Mouse (Mus musculus): ENCODE results near the gene Dlk2. TPM values are rescaled to one million over a fixed set of nuclear protein-coding genes. Genes with fewer than 3 reads are reported as not detected.

The Dlk2 gene
- total RNA-seq, 4 experiments from 2014 or later = 0.19 TPM; not detected in 3

DNA sequence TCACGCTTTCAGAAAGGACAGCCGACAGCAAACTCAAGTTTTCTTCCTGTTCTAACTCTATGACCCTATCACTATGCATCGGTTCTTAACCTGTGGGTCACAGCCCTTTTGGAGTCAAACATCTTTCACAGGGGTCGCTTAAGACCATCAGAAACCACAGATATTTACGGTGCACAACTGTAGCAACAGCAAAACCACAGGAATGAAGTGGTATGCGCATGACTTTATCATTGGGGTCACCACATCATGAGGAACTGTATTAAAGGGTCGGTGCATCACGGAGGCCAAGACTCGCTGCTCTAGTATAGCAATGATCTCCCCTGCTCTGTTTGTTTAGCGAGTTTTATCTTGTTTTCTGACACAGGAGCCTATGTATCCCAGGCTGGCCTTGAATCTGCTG lies 18.6 kb downstream of the Dlk2 start:
- no peak for DNase-seq (ENCODE audit: low spot score in 2 of 2)

DNA sequence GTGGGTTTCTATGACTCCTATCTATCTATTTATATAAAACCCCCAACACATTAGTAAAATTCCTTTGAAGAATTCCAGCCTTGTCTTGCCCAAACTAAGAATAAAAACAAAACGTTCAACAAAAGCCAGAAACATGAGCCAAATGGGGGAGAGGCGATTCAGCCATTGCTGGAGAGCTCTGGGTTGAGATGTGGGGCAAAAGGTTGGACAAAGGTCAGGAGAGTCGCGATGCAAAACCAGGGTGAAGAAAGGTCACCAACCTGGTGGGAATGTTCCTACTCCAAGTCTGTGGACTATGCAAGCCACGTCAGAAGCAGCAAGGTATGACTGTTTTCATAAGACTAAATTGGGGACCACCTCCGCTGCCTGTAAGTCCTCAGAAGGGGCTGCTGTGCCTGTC lies 23.3 kb downstream of the Dlk2 start:
- no peak for DNase-seq (ENCODE audit: low spot score in 2 of 2)

DNA sequence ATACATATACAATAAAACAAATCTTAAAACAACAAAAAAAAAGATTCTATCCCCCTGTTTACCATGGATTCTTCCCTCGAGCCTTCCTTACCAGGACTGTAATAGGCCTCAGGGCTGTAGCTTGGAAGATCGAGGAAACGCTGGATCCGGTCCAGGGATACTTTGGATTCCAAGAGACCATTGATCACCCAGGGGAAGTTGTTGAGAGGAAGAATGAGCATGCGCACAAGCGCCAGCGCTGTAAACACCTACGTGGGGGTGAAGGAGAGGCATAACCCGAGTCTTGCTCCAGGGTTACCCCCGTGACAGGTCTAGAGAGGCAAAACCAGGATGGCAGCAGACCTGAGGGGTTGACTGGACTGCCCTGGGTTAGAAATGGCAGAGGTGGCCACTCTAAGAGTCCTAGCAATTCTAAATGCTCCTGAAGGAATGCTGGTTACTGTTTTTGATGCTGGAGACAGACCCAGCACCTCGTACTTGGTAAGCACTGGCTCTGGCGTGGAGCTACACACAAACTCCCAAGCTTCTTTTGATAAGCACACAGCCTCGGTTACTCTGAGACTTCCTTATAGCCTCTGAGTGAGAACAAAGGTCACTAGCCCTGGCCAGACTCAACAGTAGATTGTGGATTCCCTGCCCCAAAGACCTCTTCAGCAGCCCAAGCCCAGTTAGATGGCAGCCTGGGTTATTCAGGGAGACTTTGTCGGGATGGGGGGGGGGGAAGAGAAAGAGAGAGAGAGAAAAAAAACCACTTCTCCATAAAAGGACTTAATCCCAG lies 25.0 kb downstream of the Dlk2 start:
- DNase-seq (ENCODE audit: low spot score in 2 of 2) = no peak

DNA sequence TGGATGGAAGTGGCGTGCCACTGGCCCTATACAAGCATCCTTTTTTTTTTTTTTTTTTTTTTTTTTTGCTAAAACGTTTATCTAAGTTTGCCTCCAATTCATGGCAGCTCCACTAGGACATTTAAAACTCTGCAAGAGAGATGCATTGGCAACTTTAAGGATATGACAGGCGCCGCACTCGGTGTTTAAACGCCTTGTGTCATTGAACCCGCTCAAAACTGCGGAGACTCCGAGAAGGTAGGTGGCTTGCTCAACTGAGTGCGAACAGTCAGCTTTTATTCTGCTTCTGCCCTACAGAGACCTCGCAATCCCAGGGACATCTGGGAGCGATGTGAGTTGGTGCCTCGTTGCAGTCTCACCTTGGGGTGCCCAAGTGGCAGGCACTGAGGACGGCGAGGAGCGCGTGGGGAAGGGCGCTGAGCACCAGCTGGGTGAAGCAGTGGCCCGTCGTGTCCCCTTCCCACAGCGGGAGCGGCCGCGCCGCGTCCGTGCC lies 30.2 kb downstream of the Dlk2 start:
- no peak for DNase-seq (ENCODE audit: low spot score in 2 of 2)

DNA sequence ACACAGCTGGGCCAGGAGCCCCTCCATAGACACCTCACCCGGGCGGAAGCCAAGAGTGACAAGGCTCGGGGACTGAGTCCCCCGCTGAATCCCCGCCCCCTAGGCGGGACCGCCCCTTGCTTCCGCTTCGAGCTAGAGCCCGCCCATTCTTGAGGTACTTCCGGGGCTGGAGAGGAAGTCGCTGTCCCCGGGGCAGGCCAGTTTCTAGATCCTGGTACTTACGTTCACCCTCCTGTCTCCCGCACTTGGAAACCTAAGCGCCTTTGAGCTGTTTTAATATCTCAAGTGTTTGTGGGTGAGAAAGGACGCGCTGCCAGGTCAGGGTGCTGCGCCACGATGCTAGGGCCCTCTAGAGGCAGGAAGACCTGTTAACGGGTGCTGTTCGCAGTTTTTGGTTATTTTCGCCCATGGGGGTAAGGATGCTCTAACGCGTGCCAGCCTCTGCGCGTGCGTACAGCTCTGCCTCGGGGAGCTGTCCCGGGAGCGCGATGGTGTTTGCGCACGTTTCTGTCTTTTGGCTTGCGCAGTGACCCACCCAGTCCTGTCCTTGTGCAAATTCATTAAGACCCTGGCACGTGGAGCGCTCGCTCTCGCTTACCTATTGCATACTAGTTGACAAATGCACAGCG lies 30.8 kb downstream of the Dlk2 start, which contains the start of gene Abcc10:
Abcc10 (minus strand) TSS at position 447 of the 629 bp plus-strand sequence.
- peak; percentile 90 to 92 for DNase-seq (ENCODE audit: low spot score in 2 of 2)

DNA sequence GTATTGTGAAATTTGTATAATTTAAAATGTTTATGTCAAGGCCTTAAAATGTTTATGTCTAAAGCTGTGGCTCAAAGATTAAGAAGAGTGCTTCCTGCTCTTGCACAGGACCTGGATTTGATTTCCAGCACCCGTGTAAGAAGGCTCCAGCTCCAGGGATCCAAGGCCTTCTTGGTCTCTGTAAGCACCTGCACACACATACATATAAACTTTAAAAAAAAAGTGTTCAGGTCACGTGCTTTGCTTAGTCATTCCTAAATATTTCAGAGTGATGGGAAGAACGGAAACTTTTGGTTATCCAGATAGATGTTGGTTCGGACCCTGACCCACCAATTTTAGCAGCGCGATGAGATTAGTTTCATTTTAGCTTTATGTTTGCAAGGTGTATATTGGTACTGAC lies 31.5 kb downstream of the Dlk2 start:
- no peak for DNase-seq (ENCODE audit: low spot score in 2 of 2)

DNA sequence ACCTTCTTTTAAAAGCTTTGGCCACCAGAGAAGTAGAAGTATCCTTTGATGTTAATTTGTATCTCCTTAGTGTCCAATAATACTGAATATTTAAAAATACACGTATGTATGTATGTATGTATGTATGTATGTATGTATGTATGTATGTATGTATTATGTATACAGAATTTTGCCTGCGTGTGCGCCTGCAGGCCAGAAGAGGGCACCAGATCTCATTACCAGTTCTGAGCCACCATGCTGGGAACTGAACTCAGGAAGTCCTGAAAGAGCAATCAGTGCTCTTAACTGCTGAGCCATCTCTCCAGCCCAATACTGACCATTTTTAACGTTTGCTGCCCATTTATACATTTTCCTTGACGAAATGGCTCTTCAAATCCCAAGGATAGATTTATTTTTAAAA lies 39.3 kb downstream of the Dlk2 start:
- DNase-seq (ENCODE audit: low spot score in 2 of 2) = no peak

DNA sequence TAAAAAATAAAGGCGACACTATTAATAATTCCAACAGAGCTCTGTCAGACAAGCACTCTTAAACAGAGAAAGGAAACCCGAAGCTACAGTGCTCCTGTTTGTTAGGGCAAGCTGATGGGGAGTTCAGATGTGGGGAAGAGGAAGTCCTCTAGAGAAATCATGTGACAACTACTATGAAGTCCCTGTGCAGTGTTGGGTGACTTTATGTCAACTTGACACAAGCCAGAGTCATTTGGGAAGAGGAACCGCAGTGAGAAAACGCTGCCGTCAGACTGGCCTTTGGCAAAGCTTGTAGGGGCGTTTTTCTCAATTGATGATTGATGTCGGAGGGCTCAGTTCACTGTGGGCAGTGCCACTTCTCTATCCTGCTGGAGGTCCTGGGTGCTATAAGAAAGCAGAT lies 44.0 kb downstream of the Dlk2 start:
- DNase-seq (ENCODE audit: low spot score in 2 of 2) = no peak

DNA sequence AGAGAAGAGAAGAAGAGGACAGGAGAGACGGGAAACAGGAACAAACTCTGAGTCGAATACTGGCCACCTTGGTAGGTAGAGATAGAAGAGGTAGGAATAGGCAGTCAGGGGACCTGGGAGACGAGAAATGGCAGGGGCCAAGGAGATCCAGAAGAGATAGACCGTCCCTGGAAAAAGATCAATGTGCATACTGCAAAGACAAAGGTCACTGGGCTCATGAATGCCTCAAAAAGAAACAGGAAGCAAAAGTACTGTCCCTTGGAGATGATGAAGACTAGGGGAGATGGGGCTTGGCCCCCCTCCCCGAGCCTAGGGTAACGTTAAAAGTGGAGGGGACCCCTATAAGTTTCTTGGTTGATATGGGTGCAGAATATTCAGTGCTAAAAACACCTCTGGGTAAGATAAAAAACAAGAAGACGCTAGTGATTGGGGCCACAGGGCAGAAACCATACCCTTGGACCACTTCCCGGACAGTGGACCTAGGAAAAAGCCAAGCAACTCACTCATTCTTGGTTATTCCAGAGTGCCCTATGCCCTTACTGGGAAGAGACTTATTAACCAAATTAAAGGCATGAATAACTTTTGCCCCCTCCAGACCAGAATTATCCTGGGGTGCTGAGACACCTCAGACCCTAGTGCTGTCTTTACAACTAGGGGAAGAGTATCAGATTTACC lies 53.9 kb downstream of the Dlk2 start:
- no peak for DNase-seq (ENCODE audit: low spot score in 2 of 2)

Other genes starting within 250 kb of the Dlk2 start
- gene Mrps18a, start 186.4 kb upstream of the Dlk2 start, total RNA-seq (2022) = 10 to 100 TPM; 78.9 to 93.4 (median 89.2) TPM
- under 1 TPM in 3 of 4 experiments, not detected in 1; 0.34 to 0.58 (median 0.40) TPM for gene Rsph9, start 153.2 kb upstream of the Dlk2 start, total RNA-seq (2022)
- gene Mad2l1bp, start 143.9 kb upstream of the Dlk2 start, total RNA-seq (2022) = 10 to 100 TPM; 14.1 to 26.9 (median 18.9) TPM
- 10 to 100 TPM; 37.0 to 43.9 (median 40.3) TPM for gene Gtpbp2, start 136.4 kb upstream of the Dlk2 start, total RNA-seq (2022)
- 10 to 100 TPM; 12.3 to 16.2 (median 14.3) TPM for gene Polh, start 94.8 kb upstream of the Dlk2 start, total RNA-seq (2022)
- 10 to 100 TPM in 2 of 4 experiments, 1 to 10 TPM in 2; 8.0 to 10.3 (median 9.6) TPM for gene Xpo5, start 94.6 kb upstream of the Dlk2 start, total RNA-seq (2022)
- 10 to 100 TPM; 12.9 to 20.4 (median 16.6) TPM for gene Polr1c, start 49.4 kb upstream of the Dlk2 start, total RNA-seq (2022)
- gene Yipf3, start 49.3 kb upstream of the Dlk2 start, total RNA-seq (2022) = 10 to 100 TPM; 56.2 to 75.3 (median 61.7) TPM
- not detected for gene Lrrc73, start 43.9 kb upstream of the Dlk2 start, total RNA-seq (2022)
- 10 to 100 TPM; 35.8 to 40.7 (median 37.8) TPM for gene Tjap1, start 14.4 kb upstream of the Dlk2 start, total RNA-seq (2022)
- 1 to 10 TPM; 2.0 to 4.1 (median 2.4) TPM for gene Abcc10, start 30.9 kb downstream of the Dlk2 start, total RNA-seq (2022)
- gene Zfp318, start 86.3 kb downstream of the Dlk2 start, total RNA-seq (2022) = 10 to 100 TPM; 12.4 to 15.7 (median 13.4) TPM
- 1 to 10 TPM in 1 of 4 experiments, under 1 TPM in 1, not detected in 2; 0.40 to 1.5 TPM for gene Crip3, start 131.5 kb downstream of the Dlk2 start, total RNA-seq (2022)
- not detected for gene Slc22a7, start 141.0 kb downstream of the Dlk2 start, total RNA-seq (2022)
- under 1 TPM; 0.05 to 0.16 (median 0.08) TPM for gene Ttbk1, start 190.3 kb downstream of the Dlk2 start, total RNA-seq (2022)
- 1 to 10 TPM; 5.2 to 8.5 (median 7.1) TPM for gene Dnph1, start 199.3 kb downstream of the Dlk2 start, total RNA-seq (2022)
- 10 to 100 TPM; 15.2 to 16.6 (median 15.4) TPM for gene Cul9, start 249.0 kb downstream of the Dlk2 start, total RNA-seq (2022)

Measured in gastrocnemius, adult 8-10 months (tissue).